Mouse (Mus musculus): Measurements from ENCODE around the gene Dao. TPM values are rescaled to one million over a fixed set of nuclear protein-coding genes. Genes with fewer than 3 reads are reported as not detected.

Gene Dao
- not detected in 2 replicates for polyA plus RNA-seq (2014; fragmentation: Nextera tagmentation; extraction: Ambion mirVana)

DNA sequence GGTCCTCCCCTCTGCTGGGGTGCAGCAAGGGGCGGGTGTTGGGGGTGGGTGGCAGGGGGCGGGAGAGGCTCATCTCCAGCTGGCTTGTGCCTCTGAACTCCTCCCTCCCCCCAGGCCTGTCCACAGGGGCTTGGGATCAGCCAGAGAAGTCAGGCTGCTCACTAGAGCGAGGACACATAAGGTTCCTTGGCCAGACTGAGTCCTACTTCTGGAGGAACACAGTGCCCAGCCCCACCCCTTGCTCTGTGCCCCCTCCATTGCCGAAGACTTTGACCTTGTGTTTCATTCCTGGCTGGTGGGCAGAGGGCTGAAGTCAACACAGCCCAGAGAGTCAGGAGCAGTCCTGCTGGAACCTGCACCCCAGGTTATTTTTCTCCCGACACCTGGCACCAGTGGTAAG, at the start of gene Dao:
TSS of gene Dao (plus strand) at position 162 of the 400 bp plus-strand sequence.
- H3K36me3 ChIP-seq (ENCODE audit: control insufficient read depth, insufficient read depth, low read length): no peaks in the 10 kb centered on the region
- H3K9me3 ChIP-seq (ENCODE audit: control insufficient read depth, low read length): no peaks in the 10 kb centered on the region
- no peak within 1 kb of the TSS for H3K4me3 ChIP-seq (ENCODE audit: low read depth, low read length)
- no peak for ATAC-seq (ENCODE audit: insufficient read depth, low FRiP score, low TSS enrichment)
- WGBS: 66% methylated on average over 5 of the region's 5 CpGs
- H3K9ac ChIP-seq (ENCODE audit: low read length): no peak within 1 kb of the TSS
- no peak within 1 kb of the TSS for H3K27ac ChIP-seq (ENCODE audit: low read depth, low read length)
- H3K4me2 ChIP-seq (ENCODE audit: low read depth): no peak within 1 kb of the TSS
- no peaks in the 10 kb centered on the region for H3K27me3 ChIP-seq (ENCODE audit: control insufficient read depth, insufficient read depth, low read length)
- DNase-seq (ENCODE audit: low spot score): no peak
- H3K4me1 ChIP-seq (ENCODE audit: control insufficient read depth, insufficient read depth, low read length): no peaks in the 10 kb centered on the region

DNA sequence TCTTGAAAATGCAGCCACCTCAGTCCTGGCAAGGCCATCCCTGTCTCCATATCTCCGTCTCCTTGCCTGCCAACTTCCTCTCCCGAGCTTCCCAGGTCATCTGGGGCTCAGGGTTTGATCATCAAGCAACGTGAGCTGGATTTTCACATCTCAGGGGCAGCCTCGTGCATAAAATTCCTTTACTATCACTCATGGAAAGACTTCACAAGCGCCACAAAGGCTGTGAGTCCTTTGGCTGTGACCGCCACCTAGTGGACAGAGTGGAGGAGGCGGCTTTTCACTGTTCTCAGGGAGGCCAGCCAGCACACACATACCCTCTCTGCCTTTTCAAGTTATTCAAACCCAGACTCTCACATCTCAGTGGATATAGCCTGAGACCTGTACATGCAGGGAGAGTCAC, 49.1 kb upstream of the Dao start:
- Histone ChIP-seq H3K9me3 (ENCODE audit: control insufficient read depth, low read length) (no peaks in the 10 kb centered on the region), H3K36me3 (ENCODE audit: control insufficient read depth, insufficient read depth, low read length) (peaks cover 1% of the 10 kb centered on the region; the same call in 1 of the 2 replicates), H3K4me1 (ENCODE audit: control insufficient read depth, insufficient read depth, low read length) (peaks cover 4% of the 10 kb centered on the region; the same call in 1 of the 2 replicates), H3K4me3 (ENCODE audit: low read depth, low read length) (no peak overlapping the region), H3K4me2 (ENCODE audit: low read depth) (no peak overlapping the region), H3K27me3 (ENCODE audit: control insufficient read depth, insufficient read depth, low read length) (no peaks in the 10 kb centered on the region), H3K9ac (ENCODE audit: low read length) (no peak overlapping the region), H3K27ac (ENCODE audit: low read depth, low read length) (no peak overlapping the region)
- WGBS: 13% methylated on average over 7 of the region's 7 CpGs
- peak; percentile 86 for DNase-seq (ENCODE audit: low spot score)
- no peak for ATAC-seq (ENCODE audit: insufficient read depth, low FRiP score, low TSS enrichment)

DNA sequence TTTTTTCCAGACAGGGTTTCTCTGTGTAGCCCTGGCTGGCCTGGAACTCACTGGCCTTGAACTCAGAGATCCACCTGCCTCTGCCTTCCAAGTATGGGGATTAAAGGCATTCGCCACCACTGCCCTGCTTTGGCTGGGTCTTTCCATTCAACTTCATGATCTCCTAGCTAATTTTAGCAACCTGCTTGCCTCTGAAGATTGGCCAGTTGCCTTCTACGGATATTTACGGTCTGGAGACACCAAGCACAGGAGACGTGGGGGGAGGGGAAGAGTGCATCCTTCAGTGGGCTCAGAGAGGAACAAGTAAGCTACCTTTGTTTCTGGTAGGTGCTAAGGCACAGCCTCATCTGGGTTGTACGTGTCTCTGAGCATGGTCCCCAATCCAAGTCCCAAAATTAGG, 48.2 kb upstream of the Dao start:
- Histone ChIP-seq H3K27ac (ENCODE audit: low read depth, low read length) (no peak overlapping the region), H3K36me3 (ENCODE audit: control insufficient read depth, insufficient read depth, low read length) (no peaks in the 10 kb centered on the region), H3K9ac (ENCODE audit: low read length) (no peak overlapping the region), H3K4me3 (ENCODE audit: low read depth, low read length) (no peak overlapping the region), H3K4me1 (ENCODE audit: control insufficient read depth, insufficient read depth, low read length) (peaks cover 4% of the 10 kb centered on the region; the same call in 1 of the 2 replicates), H3K4me2 (ENCODE audit: low read depth) (no peak overlapping the region), H3K27me3 (ENCODE audit: control insufficient read depth, insufficient read depth, low read length) (no peaks in the 10 kb centered on the region), H3K9me3 (ENCODE audit: control insufficient read depth, low read length) (no peaks in the 10 kb centered on the region)
- ATAC-seq (ENCODE audit: insufficient read depth, low FRiP score, low TSS enrichment): no peak
- WGBS: 87% methylated on average over 5 of the region's 5 CpGs
- DNase-seq (ENCODE audit: low spot score): no peak

DNA sequence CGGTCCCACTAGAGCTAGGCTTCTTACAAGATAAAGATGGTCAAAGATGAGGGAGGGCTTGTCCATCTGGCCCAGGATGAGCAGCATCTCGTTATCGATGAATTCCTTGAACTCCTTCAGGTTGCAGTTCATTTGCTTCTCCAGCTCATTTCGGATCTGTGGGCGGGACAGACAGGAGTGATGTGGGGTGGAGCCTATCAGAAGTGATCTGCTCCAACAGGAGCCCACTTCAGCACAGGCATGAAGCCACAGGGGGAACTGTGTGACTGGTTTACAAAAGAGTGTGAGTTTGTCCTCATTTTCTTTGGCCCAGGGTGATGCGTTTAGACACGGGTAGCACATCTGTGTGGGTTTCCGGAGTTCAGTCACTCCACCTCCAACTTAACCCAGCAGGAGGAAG, 47.8 kb upstream of the Dao start:
- no peaks in the 10 kb centered on the region for H3K27me3 ChIP-seq (ENCODE audit: control insufficient read depth, insufficient read depth, low read length)
- WGBS: 89% methylated on average over 8 of the region's 8 CpGs
- H3K4me1 ChIP-seq (ENCODE audit: control insufficient read depth, insufficient read depth, low read length): peaks cover 4% of the 10 kb centered on the region; the same call in 1 of the 2 replicates
- no peak overlapping the region for H3K4me3 ChIP-seq (ENCODE audit: low read depth, low read length)
- no peaks in the 10 kb centered on the region for H3K36me3 ChIP-seq (ENCODE audit: control insufficient read depth, insufficient read depth, low read length)
- no peak overlapping the region for H3K4me2 ChIP-seq (ENCODE audit: low read depth)
- no peak overlapping the region for H3K27ac ChIP-seq (ENCODE audit: low read depth, low read length)
- ATAC-seq (ENCODE audit: insufficient read depth, low FRiP score, low TSS enrichment) (no peak), DNase-seq (ENCODE audit: low spot score) (no peak)
- no peak overlapping the region for H3K9ac ChIP-seq (ENCODE audit: low read length)
- no peaks in the 10 kb centered on the region for H3K9me3 ChIP-seq (ENCODE audit: control insufficient read depth, low read length)

DNA sequence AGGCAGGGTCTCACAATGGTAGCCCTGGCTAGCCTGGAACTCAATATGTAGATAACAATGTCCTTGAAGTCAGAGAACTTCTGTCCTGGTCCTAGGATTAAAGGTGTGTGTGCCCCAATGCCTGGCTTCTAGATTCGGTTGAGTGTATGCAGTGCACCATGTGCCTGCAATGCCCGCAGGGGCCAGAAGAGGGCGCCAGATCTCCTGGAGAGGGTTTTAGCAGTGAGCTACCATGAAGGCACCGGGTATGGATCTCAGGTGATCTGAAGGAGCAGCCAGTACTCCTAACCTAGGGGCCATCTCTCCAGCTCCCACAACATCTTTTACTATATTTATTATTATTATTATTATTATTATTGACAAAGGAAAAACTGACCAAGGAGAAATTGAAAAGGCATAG, 47.0 kb upstream of the Dao start:
- H3K9ac ChIP-seq (ENCODE audit: low read length): no peak overlapping the region
- H3K4me3 ChIP-seq (ENCODE audit: low read depth, low read length): no peak overlapping the region
- H3K27me3 ChIP-seq (ENCODE audit: control insufficient read depth, insufficient read depth, low read length): no peaks in the 10 kb centered on the region
- WGBS: 2% methylated on average over 4 of the region's 4 CpGs
- ATAC-seq (ENCODE audit: insufficient read depth, low FRiP score, low TSS enrichment): no peak
- H3K4me1 ChIP-seq (ENCODE audit: control insufficient read depth, insufficient read depth, low read length): peaks cover 4% of the 10 kb centered on the region; the same call in 1 of the 2 replicates
- no peaks in the 10 kb centered on the region for H3K36me3 ChIP-seq (ENCODE audit: control insufficient read depth, insufficient read depth, low read length)
- DNase-seq (ENCODE audit: low spot score): peak; percentile 89
- H3K4me2 ChIP-seq (ENCODE audit: low read depth): no peak overlapping the region
- no peak overlapping the region for H3K27ac ChIP-seq (ENCODE audit: low read depth, low read length)
- no peaks in the 10 kb centered on the region for H3K9me3 ChIP-seq (ENCODE audit: control insufficient read depth, low read length)

DNA sequence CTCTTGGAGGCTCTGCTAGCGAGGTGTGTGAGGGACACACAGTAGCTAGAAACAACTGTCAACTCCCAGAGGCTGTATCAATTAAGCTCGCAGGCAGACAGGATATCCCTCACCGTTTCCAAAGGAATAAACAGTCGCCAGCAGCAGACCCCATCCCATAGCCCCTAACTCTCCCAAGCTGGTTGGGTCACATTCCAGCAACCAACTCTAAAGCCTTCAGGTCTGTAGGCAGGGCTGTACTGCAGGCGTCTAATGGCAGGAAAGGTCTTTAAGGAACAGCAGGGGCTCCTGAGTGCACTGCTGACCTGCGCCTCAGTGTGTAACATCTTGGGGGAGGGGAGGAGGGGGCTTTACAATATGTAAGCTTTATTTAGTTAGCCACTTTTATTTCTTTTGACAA, 44.5 kb upstream of the Dao start:
- DNase-seq (ENCODE audit: low spot score) (no peak), ATAC-seq (ENCODE audit: insufficient read depth, low FRiP score, low TSS enrichment) (no peak)
- WGBS: 4% methylated on average over 6 of the region's 6 CpGs
- H3K36me3 ChIP-seq (ENCODE audit: control insufficient read depth, insufficient read depth, low read length): 0 out of 2 replicates have a peak, but pooled peaks cover under 1% of the 10 kb centered on the region
- no peak overlapping the region for H3K4me3 ChIP-seq (ENCODE audit: low read depth, low read length)
- peaks cover 4% of the 10 kb centered on the region; the same call in 1 of the 2 replicates for H3K4me1 ChIP-seq (ENCODE audit: control insufficient read depth, insufficient read depth, low read length)
- no peak overlapping the region for H3K27ac ChIP-seq (ENCODE audit: low read depth, low read length)
- no peak overlapping the region for H3K4me2 ChIP-seq (ENCODE audit: low read depth)
- H3K9me3 ChIP-seq (ENCODE audit: control insufficient read depth, low read length): no peaks in the 10 kb centered on the region
- H3K9ac ChIP-seq (ENCODE audit: low read length): no peak overlapping the region
- H3K27me3 ChIP-seq (ENCODE audit: control insufficient read depth, insufficient read depth, low read length): no peaks in the 10 kb centered on the region

DNA sequence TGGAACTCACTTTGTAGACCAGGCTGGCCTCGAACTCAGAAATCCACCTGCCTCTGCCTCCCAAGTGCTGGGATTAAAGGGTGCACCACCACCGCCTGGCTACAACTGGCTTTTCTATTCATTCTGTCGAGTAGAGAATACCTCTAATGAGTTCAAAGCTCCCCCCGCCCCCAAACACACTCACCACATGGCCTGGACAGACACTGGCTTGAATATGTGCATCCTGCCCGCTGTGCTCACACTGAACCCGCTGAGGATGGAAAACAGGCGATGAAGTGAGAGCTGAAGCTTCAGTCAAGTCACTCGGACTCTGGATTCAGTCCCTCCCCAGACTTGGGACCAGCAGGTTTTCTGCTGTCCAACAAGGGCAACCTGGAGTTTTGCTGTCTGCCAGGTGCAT, 43.1 kb upstream of the Dao start:
- H3K36me3 ChIP-seq (ENCODE audit: control insufficient read depth, insufficient read depth, low read length): peaks cover 3% of the 10 kb centered on the region; the same call in 1 of the 2 replicates
- ATAC-seq (ENCODE audit: insufficient read depth, low FRiP score, low TSS enrichment): no peak
- H3K27me3 ChIP-seq (ENCODE audit: control insufficient read depth, insufficient read depth, low read length): no peaks in the 10 kb centered on the region
- 77% methylated on average over 8 of the region's 8 CpGs for WGBS
- H3K27ac ChIP-seq (ENCODE audit: low read depth, low read length): no peak overlapping the region
- no peak overlapping the region for H3K4me3 ChIP-seq (ENCODE audit: low read depth, low read length)
- peaks cover 4% of the 10 kb centered on the region; the same call in 1 of the 2 replicates for H3K4me1 ChIP-seq (ENCODE audit: control insufficient read depth, insufficient read depth, low read length)
- no peak overlapping the region for H3K4me2 ChIP-seq (ENCODE audit: low read depth)
- DNase-seq (ENCODE audit: low spot score): no peak
- no peak overlapping the region for H3K9ac ChIP-seq (ENCODE audit: low read length)
- no peaks in the 10 kb centered on the region for H3K9me3 ChIP-seq (ENCODE audit: control insufficient read depth, low read length)

DNA sequence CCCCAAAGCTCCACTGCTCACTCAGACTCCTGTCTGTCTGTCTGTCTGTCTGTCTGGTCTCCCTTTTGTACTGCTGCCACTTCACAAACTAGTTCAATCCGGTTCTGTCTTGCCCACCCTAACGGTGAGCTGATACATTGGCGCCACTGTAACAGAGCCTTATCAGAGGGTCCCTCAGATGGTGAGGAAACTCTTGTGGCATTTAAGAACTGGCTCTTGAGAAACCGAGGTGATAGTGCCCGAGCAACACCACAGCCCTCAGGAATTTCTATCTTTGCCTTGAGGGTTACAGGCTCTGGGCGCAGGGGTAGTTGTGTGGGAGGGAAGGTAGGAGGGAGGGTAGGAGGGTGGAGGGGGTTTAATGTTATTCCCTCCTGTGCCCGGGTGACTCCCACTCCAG, 41.7 kb upstream of the Dao start:
- H3K4me1 ChIP-seq (ENCODE audit: control insufficient read depth, insufficient read depth, low read length): peaks cover 4% of the 10 kb centered on the region; the same call in 1 of the 2 replicates
- WGBS: 78% methylated on average over 7 of the region's 7 CpGs
- no peak overlapping the region for H3K4me3 ChIP-seq (ENCODE audit: low read depth, low read length)
- H3K27ac ChIP-seq (ENCODE audit: low read depth, low read length): no peak overlapping the region
- H3K4me2 ChIP-seq (ENCODE audit: low read depth): no peak overlapping the region
- ATAC-seq (ENCODE audit: insufficient read depth, low FRiP score, low TSS enrichment) (no peak), DNase-seq (ENCODE audit: low spot score) (no peak)
- no peak overlapping the region for H3K9ac ChIP-seq (ENCODE audit: low read length)
- H3K36me3 ChIP-seq (ENCODE audit: control insufficient read depth, insufficient read depth, low read length): peaks cover 5% of the 10 kb centered on the region
- H3K9me3 ChIP-seq (ENCODE audit: control insufficient read depth, low read length): no peaks in the 10 kb centered on the region
- H3K27me3 ChIP-seq (ENCODE audit: control insufficient read depth, insufficient read depth, low read length): no peaks in the 10 kb centered on the region

DNA sequence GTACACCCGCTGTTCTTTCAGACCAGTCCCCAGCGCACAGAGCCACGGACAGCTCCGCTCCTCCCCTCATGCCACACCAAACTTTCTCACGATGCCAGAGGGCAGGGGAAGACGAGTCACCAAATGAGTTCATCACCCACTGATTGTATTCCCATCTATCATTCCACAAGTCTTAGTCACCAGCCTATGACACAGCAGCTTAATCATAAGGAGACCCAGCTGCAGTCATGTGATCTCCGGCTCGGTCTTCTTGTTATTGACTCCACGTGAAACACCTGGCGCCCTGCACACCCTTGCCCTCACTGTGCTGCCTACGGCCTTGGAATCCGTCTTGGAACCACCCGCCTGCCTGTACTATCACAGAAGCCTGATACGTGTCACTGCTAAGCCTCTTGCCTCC, 38.5 kb upstream of the Dao start:
- H3K4me2 ChIP-seq (ENCODE audit: low read depth): no peak overlapping the region
- no peaks in the 10 kb centered on the region for H3K4me1 ChIP-seq (ENCODE audit: control insufficient read depth, insufficient read depth, low read length)
- DNase-seq (ENCODE audit: low spot score) (no peak), ATAC-seq (ENCODE audit: insufficient read depth, low FRiP score, low TSS enrichment) (no peak)
- H3K27ac ChIP-seq (ENCODE audit: low read depth, low read length): no peak overlapping the region
- 90% methylated on average over 14 of the region's 14 CpGs for WGBS
- H3K9me3 ChIP-seq (ENCODE audit: control insufficient read depth, low read length): no peaks in the 10 kb centered on the region
- no peak overlapping the region for H3K4me3 ChIP-seq (ENCODE audit: low read depth, low read length)
- H3K9ac ChIP-seq (ENCODE audit: low read length): no peak overlapping the region
- H3K27me3 ChIP-seq (ENCODE audit: control insufficient read depth, insufficient read depth, low read length): no peaks in the 10 kb centered on the region
- peaks cover 11% of the 10 kb centered on the region for H3K36me3 ChIP-seq (ENCODE audit: control insufficient read depth, insufficient read depth, low read length)

All from neural tube, embryonic 11.5 days (tissue).